Mouse (Mus musculus): ENCODE measurements at regions not wholly inside any gene's neighbourhood (a gene's known extent, or its start where the extent isn't known, plus 50 kb on each side); places are given as distances from the start of the nearest gene placed in this dataset.
A peak's percentile ranks its signal among the peaks of the same experiment; 100 is the strongest.

DNA sequence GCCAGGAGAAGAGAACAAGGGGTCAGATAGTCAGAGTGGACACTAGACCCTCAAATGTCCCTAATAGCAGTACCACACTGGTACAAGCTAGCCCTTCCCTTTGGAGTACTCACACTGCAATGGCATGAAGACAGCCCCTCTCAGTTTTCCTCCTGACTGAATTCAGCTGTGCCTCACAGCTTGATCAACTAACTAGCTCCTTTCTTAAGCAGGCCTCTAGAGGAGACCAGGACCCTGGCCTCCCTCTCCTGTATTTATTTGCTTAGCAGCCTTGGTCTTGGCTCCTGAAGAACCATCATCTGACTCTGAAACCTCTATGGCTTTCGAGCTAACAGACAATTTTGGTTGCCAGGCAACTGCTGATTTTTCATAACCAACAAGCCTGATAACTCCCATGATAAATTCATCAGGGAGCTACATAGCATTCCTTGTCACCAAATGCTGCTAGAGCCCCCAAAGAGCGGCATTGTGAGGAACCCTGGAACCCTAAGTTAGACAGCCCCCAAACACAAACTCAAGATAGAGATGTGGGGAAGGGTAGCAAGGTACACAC, 440.4 kb upstream of the Zdhhc25 start:
- no peak overlapping the region for H3K4me3 ChIP-seq (ENCODE audit: insufficient read depth in 1 of 2, low read depth in 1 of 2, low read length in 2 of 2, poor library complexity in 1 of 2, severe bottlenecking in 1 of 2)
- H3K9me3 ChIP-seq (ENCODE audit: control insufficient read depth, insufficient read depth, low read depth, low read length), result no peaks in the 10 kb centered on the region
- no peak overlapping the region for H3K9ac ChIP-seq (ENCODE audit: insufficient read depth, low read depth, low read length, poor library complexity, severe bottlenecking)
- H3K36me3 ChIP-seq (ENCODE audit: control insufficient read depth, insufficient read depth, low read length, poor library complexity, severe bottlenecking), result no peaks in the 10 kb centered on the region
- no peak for TF ChIP-seq MAFK (IDR thresholded peaks at IDR 0.05; ENCODE audit: insufficient read depth, low read depth, low read length)
- TF ChIP-seq ZNF384 (IDR thresholded peaks at IDR 0.05; ENCODE audit: low read depth, low read length), result no peak
- TF ChIP-seq HCFC1 (IDR thresholded peaks at IDR 0.05; ENCODE audit: borderline replicate concordance, insufficient read depth, low read length), result no peak
- TF ChIP-seq CHD2 (IDR thresholded peaks at IDR 0.05; ENCODE audit: low read depth, low read length), result no peak
- TF ChIP-seq ZC3H11A (IDR thresholded peaks at IDR 0.05; ENCODE audit: borderline replicate concordance, low read depth, low read length), result no peak
- in situ Hi-C loops (cut with MboI; ENCODE audit: low sequenced_read_pairs in 2 of 2, unreplicated experiment in 2 of 2), result no loop called here
- no peak for DNase-seq (ENCODE audit: low read depth, low spot score)
- H3K4me1 ChIP-seq (ENCODE audit: control insufficient read depth in 2 of 2, insufficient read depth in 2 of 2, low read length in 2 of 2, poor library complexity in 1 of 2), result no peaks in the 10 kb centered on the region
- no peak overlapping the region for H3K27ac ChIP-seq (ENCODE audit: insufficient read depth, low read depth, low read length, poor library complexity, severe bottlenecking)

GRCm38 (mm10) chr15:88160291-88160690, 439.8 kb upstream of the Zdhhc25 start:
- H3K4me3 ChIP-seq (ENCODE audit: insufficient read depth in 1 of 2, low read depth in 1 of 2, low read length in 2 of 2, poor library complexity in 1 of 2, severe bottlenecking in 1 of 2), result no peak overlapping the region
- DNase-seq (ENCODE audit: low read depth, low spot score), result no peak
- no peak overlapping the region for H3K27ac ChIP-seq (ENCODE audit: insufficient read depth, low read depth, low read length, poor library complexity, severe bottlenecking)
- no peaks in the 10 kb centered on the region for H3K36me3 ChIP-seq (ENCODE audit: control insufficient read depth, insufficient read depth, low read length, poor library complexity, severe bottlenecking)
- in situ Hi-C loops (cut with MboI; ENCODE audit: low sequenced_read_pairs in 2 of 2, unreplicated experiment in 2 of 2), result no loop called here
- no peak for TF ChIP-seq ZC3H11A (IDR thresholded peaks at IDR 0.05; ENCODE audit: borderline replicate concordance, low read depth, low read length)
- no peak for TF ChIP-seq ZNF384 (IDR thresholded peaks at IDR 0.05; ENCODE audit: low read depth, low read length)
- no peak for TF ChIP-seq MAFK (IDR thresholded peaks at IDR 0.05; ENCODE audit: insufficient read depth, low read depth, low read length)
- TF ChIP-seq CHD2 (IDR thresholded peaks at IDR 0.05; ENCODE audit: low read depth, low read length), result no peak
- no peak for TF ChIP-seq HCFC1 (IDR thresholded peaks at IDR 0.05; ENCODE audit: borderline replicate concordance, insufficient read depth, low read length)
- H3K9ac ChIP-seq (ENCODE audit: insufficient read depth, low read depth, low read length, poor library complexity, severe bottlenecking), result no peak overlapping the region
- no peaks in the 10 kb centered on the region for H3K9me3 ChIP-seq (ENCODE audit: control insufficient read depth, insufficient read depth, low read depth, low read length)
- no peaks in the 10 kb centered on the region for H3K4me1 ChIP-seq (ENCODE audit: control insufficient read depth in 2 of 2, insufficient read depth in 2 of 2, low read length in 2 of 2, poor library complexity in 1 of 2)

DNA sequence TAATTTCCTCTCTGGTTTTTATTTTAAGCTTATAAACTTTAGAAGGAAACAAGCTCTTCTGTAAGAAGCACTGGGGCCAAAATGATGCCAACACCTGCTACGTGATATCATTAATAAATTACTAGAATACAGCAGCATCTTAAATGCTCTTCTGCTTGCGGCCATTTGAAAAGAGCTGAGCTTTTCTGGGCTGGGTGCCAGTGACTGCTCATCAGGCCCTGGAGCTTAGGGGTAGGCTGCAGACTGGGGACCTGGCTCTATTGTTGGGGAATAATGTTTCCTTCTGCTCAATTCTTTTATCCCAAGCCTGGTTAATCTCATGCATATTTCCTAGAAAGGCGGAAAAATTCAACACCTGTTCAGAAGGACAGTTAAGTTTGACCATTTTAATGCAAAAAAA, 436.7 kb upstream of the Zdhhc25 start:
- TF ChIP-seq ZC3H11A (IDR thresholded peaks at IDR 0.05; ENCODE audit: borderline replicate concordance, low read depth, low read length), result no peak
- no peak for TF ChIP-seq CHD2 (IDR thresholded peaks at IDR 0.05; ENCODE audit: low read depth, low read length)
- TF ChIP-seq MAFK (IDR thresholded peaks at IDR 0.05; ENCODE audit: insufficient read depth, low read depth, low read length), result no peak
- TF ChIP-seq HCFC1 (IDR thresholded peaks at IDR 0.05; ENCODE audit: borderline replicate concordance, insufficient read depth, low read length), result no peak
- no peak for TF ChIP-seq ZNF384 (IDR thresholded peaks at IDR 0.05; ENCODE audit: low read depth, low read length)
- H3K4me3 ChIP-seq (ENCODE audit: insufficient read depth in 1 of 2, low read depth in 1 of 2, low read length in 2 of 2, poor library complexity in 1 of 2, severe bottlenecking in 1 of 2), result no peak overlapping the region
- no peak for DNase-seq (ENCODE audit: low read depth, low spot score)
- no peaks in the 10 kb centered on the region for H3K9me3 ChIP-seq (ENCODE audit: control insufficient read depth, insufficient read depth, low read depth, low read length)
- H3K27ac ChIP-seq (ENCODE audit: insufficient read depth, low read depth, low read length, poor library complexity, severe bottlenecking), result no peak overlapping the region
- H3K9ac ChIP-seq (ENCODE audit: insufficient read depth, low read depth, low read length, poor library complexity, severe bottlenecking), result no peak overlapping the region
- in situ Hi-C loops (cut with MboI; ENCODE audit: low sequenced_read_pairs in 2 of 2, unreplicated experiment in 2 of 2), result no loop called here
- no peaks in the 10 kb centered on the region for H3K4me1 ChIP-seq (ENCODE audit: control insufficient read depth in 2 of 2, insufficient read depth in 2 of 2, low read length in 2 of 2, poor library complexity in 1 of 2)
- H3K36me3 ChIP-seq (ENCODE audit: control insufficient read depth, insufficient read depth, low read length, poor library complexity, severe bottlenecking), result no peaks in the 10 kb centered on the region

- no peak overlapping the region for H3K27ac ChIP-seq (ENCODE audit: insufficient read depth, low read depth, low read length, poor library complexity, severe bottlenecking)
- no peak overlapping the region for H3K9ac ChIP-seq (ENCODE audit: insufficient read depth, low read depth, low read length, poor library complexity, severe bottlenecking)
- H3K36me3 ChIP-seq (ENCODE audit: control insufficient read depth, insufficient read depth, low read length, poor library complexity, severe bottlenecking), result no peaks in the 10 kb centered on the region
- H3K4me1 ChIP-seq (ENCODE audit: control insufficient read depth in 2 of 2, insufficient read depth in 2 of 2, low read length in 2 of 2, poor library complexity in 1 of 2), result no peaks in the 10 kb centered on the region
- no peak overlapping the region for H3K4me3 ChIP-seq (ENCODE audit: insufficient read depth in 1 of 2, low read depth in 1 of 2, low read length in 2 of 2, poor library complexity in 1 of 2, severe bottlenecking in 1 of 2)
- no peak for TF ChIP-seq ZC3H11A (IDR thresholded peaks at IDR 0.05; ENCODE audit: borderline replicate concordance, low read depth, low read length)
- DNase-seq (ENCODE audit: low read depth, low spot score), result peak; percentile 38
- H3K9me3 ChIP-seq (ENCODE audit: control insufficient read depth, insufficient read depth, low read depth, low read length), result no peaks in the 10 kb centered on the region
- in situ Hi-C loops (cut with MboI; ENCODE audit: low sequenced_read_pairs in 2 of 2, unreplicated experiment in 2 of 2), result no loop called here
These were observed 425.8 kb upstream of the Zdhhc25 start for GRCm38 (mm10) chr15:88174326-88174725.

- Histone ChIP-seq H3K9me3 (ENCODE audit: control insufficient read depth, insufficient read depth, low read depth, low read length) (no peaks in the 10 kb centered on the region), H3K4me1 (ENCODE audit: control insufficient read depth in 2 of 2, insufficient read depth in 2 of 2, low read length in 2 of 2, poor library complexity in 1 of 2) (no peaks in the 10 kb centered on the region), H3K27ac (ENCODE audit: insufficient read depth, low read depth, low read length, poor library complexity, severe bottlenecking) (no peak overlapping the region), H3K36me3 (ENCODE audit: control insufficient read depth, insufficient read depth, low read length, poor library complexity, severe bottlenecking) (no peaks in the 10 kb centered on the region), H3K4me3 (ENCODE audit: insufficient read depth in 1 of 2, low read depth in 1 of 2, low read length in 2 of 2, poor library complexity in 1 of 2, severe bottlenecking in 1 of 2) (no peak overlapping the region), H3K9ac (ENCODE audit: insufficient read depth, low read depth, low read length, poor library complexity, severe bottlenecking) (no peak overlapping the region)
- in situ Hi-C loops (cut with MboI; ENCODE audit: low sequenced_read_pairs in 2 of 2, unreplicated experiment in 2 of 2), result no loop called here
- no peak for DNase-seq (ENCODE audit: low read depth, low spot score)
- TF ChIP-seq MAFK (IDR thresholded peaks at IDR 0.05; ENCODE audit: insufficient read depth, low read depth, low read length) (no peak), ZNF384 (IDR thresholded peaks at IDR 0.05; ENCODE audit: low read depth, low read length) (no peak), HCFC1 (IDR thresholded peaks at IDR 0.05; ENCODE audit: borderline replicate concordance, insufficient read depth, low read length) (no peak), CHD2 (IDR thresholded peaks at IDR 0.05; ENCODE audit: low read depth, low read length) (no peak), ZC3H11A (IDR thresholded peaks at IDR 0.05; ENCODE audit: borderline replicate concordance, low read depth, low read length) (no peak)
These were observed 424.1 kb upstream of the Zdhhc25 start for GRCm38 (mm10) chr15:88175991-88176390.

Measured in ES-E14 (cell line).